Mouse (Mus musculus): ENCODE results near the gene Akap6. TPM values are rescaled to one million over a fixed set of nuclear protein-coding genes. Genes with fewer than 3 reads are reported as not detected.

The Akap6 gene
- total RNA-seq, 2 experiments from 2014 or later, result 32.6 to 36.5 TPM

GRCm38 (mm10) chr12:52774382-52774781, 75.2 kb downstream of the Akap6 start:
- DNase-seq (ENCODE audit: low spot score), result peak; percentile 8

- DNase-seq (ENCODE audit: low spot score), result no peak
Measured at GRCm38 (mm10) chr12:52780216-52780615, 81.0 kb downstream of the Akap6 start.

GRCm38 (mm10) chr12:52781066-52781465, 81.9 kb downstream of the Akap6 start:
- no peak for DNase-seq (ENCODE audit: low spot score)

GRCm38 (mm10) chr12:52782902-52783441, 83.8 kb downstream of the Akap6 start:
- no peak for DNase-seq (ENCODE audit: low spot score)

GRCm38 (mm10) chr12:52785217-52785616, 86.0 kb downstream of the Akap6 start:
- DNase-seq (ENCODE audit: low spot score), result no peak

- no peak for DNase-seq (ENCODE audit: low spot score)
Measured at GRCm38 (mm10) chr12:52790350-52790768, 91.2 kb downstream of the Akap6 start.

GRCm38 (mm10) chr12:52794131-52794530, 94.9 kb downstream of the Akap6 start:
- DNase-seq (ENCODE audit: low spot score), result no peak

GRCm38 (mm10) chr12:52795551-52796470, 96.6 kb downstream of the Akap6 start:
- no peak for DNase-seq (ENCODE audit: low spot score)

- no peak for DNase-seq (ENCODE audit: low spot score)
Measured at GRCm38 (mm10) chr12:52796471-52796795, 97.2 kb downstream of the Akap6 start.

- no peak for DNase-seq (ENCODE audit: low spot score)
Measured at GRCm38 (mm10) chr12:52799717-52800116, 100.5 kb downstream of the Akap6 start.

GRCm38 (mm10) chr12:52806273-52806672, 107.1 kb downstream of the Akap6 start:
- no peak for DNase-seq (ENCODE audit: low spot score)

GRCm38 (mm10) chr12:52818588-52818987, 119.4 kb downstream of the Akap6 start:
- DNase-seq (ENCODE audit: low spot score), result no peak

GRCm38 (mm10) chr12:52824774-52825173, 125.6 kb downstream of the Akap6 start:
- DNase-seq (ENCODE audit: low spot score), result no peak

- DNase-seq (ENCODE audit: low spot score), result no peak
Measured at GRCm38 (mm10) chr12:52828944-52829736, 130.0 kb downstream of the Akap6 start.

GRCm38 (mm10) chr12:52831782-52832181, 132.6 kb downstream of the Akap6 start:
- no peak for DNase-seq (ENCODE audit: low spot score)

- peak; percentile 80 for DNase-seq (ENCODE audit: low spot score)
Measured at GRCm38 (mm10) chr12:52832230-52832629, 133.0 kb downstream of the Akap6 start.

- no peak for DNase-seq (ENCODE audit: low spot score)
Measured at GRCm38 (mm10) chr12:52833141-52833540, 134.0 kb downstream of the Akap6 start.

- DNase-seq (ENCODE audit: low spot score), result no peak
Measured at GRCm38 (mm10) chr12:52834074-52834473, 134.9 kb downstream of the Akap6 start.

- DNase-seq (ENCODE audit: low spot score), result no peak
Measured at GRCm38 (mm10) chr12:52834781-52835279, 135.6 kb downstream of the Akap6 start.

- no peak for DNase-seq (ENCODE audit: low spot score)
Measured at GRCm38 (mm10) chr12:52835291-52835742, 136.1 kb downstream of the Akap6 start.

- DNase-seq (ENCODE audit: low spot score), result no peak
Measured at GRCm38 (mm10) chr12:52835914-52836546, 136.8 kb downstream of the Akap6 start.

All from gastrocnemius, adult 18-20 months (tissue).